Mouse (Mus musculus) kidney, postnatal 4 days (tissue): Measurements from ENCODE around the gene Tbc1d14.

ENCODE experiments used
- DNase-seq, 2 experiments: peaks; one replicate each; pipeline ENCODE4 v3.0.0; 2021; ENCODE audit warnings: mixed read lengths in 2 of 2

The Tbc1d14 gene

DNA sequence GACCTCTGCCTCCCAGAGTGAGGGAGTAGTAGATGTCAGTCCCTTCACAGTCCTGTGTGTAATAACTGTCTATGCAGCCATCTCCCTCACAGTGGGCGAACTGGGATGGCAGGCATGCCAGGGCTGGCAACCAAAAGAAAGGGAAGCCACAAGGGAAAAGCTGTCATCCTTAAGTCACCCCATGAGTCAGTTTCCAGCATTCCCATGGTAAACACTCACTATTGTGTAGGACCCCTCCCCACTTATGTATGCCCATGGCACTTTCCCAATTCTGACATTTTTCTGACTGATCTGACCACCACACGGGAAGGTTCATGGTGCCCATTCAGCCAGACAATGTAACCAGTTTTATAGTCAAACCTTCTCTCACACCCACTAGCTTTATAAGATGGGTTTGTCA is 132.4 kb downstream of the Tbc1d14 start:
- DNase-seq: no peak

GRCm38 (mm10) chr5:36458926-36459325 is 134.2 kb downstream of the Tbc1d14 start:
- peak; percentile 64 to 69 for DNase-seq

GRCm38 (mm10) chr5:36457706-36458105 is 135.4 kb downstream of the Tbc1d14 start:
- no peak for DNase-seq

DNA sequence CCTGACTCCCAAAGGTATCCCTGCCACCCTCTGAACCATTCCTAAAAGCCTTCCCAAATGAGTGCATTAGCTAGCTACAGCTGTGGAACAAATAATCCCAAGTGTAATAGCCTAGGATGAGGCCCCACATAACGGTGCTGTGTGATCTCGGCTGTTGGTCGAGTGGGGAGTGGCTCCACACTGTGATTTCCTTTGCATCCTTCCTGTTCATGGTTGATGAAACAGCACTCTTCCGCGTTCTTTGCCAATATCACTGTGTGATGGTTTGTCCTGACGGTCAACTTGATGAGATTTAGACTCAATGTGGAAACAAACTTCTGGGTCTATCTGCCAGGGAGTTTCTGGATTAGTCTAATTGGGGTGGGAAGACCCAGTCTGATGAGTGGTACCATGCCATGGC is 140.3 kb downstream of the Tbc1d14 start:
- DNase-seq: no peak

GRCm38 (mm10) chr5:36451872-36452389 is 141.1 kb downstream of the Tbc1d14 start:
- DNase-seq: no peak

- no peak for DNase-seq
Measured at GRCm38 (mm10) chr5:36451119-36451518, 142.0 kb downstream of the Tbc1d14 start.

DNA sequence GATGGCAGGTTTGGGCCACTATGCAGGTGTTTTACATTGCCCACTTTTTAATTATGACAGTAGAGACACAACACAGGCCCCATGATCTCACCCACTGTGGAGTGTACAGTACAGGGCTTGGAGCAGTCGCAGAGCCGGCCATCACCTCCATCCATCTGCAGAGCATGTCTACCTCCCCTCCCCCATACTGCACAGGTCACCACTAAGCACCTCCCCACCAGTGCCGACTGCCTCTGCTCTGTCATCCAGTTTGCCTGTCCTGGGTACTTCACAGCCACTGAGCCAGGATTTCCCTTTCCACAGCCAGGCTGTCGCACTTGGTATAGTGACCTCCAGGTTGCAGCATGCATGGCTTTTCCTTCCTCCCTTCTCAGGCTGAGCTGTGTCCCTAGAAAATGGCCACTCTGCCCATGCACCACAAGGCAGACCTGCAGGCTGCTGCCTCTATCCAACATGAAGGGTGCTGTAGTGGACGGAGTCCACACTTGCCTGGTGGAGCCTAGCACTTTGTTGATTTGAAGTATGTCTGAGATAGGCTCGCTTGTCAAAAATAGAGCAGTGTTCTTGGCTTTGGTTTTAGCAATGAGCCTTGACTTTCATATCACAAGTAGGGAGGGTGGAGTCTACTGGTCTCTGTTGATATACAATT is 143.2 kb downstream of the Tbc1d14 start:
- DNase-seq: no peak

- DNase-seq: no peak
Measured at GRCm38 (mm10) chr5:36447872-36448271, 145.2 kb downstream of the Tbc1d14 start.

- DNase-seq: no peak
Measured at GRCm38 (mm10) chr5:36446166-36446890, 146.7 kb downstream of the Tbc1d14 start.

GRCm38 (mm10) chr5:36445028-36445427 is 148.0 kb downstream of the Tbc1d14 start:
- DNase-seq: no peak

DNA sequence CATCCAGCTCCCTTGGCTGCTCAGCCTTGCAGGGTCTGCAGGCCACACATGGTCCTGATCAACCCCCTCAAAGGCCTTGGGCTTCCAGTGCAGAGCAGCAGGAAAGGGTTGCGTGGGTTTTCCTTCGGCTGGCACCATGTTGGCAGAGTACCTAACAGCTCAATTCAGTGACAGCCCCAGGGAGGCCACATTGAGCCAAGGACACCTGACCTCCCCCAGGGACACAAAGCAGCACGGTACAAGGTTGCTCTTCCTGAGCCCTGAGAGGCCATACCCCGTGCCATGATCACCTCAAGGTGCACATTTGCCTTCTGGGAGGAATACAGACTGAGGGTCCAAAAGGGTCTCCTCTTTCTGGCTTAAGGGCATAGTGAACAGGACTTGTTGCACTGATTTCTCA is 148.5 kb downstream of the Tbc1d14 start:
- DNase-seq: no peak

DNA sequence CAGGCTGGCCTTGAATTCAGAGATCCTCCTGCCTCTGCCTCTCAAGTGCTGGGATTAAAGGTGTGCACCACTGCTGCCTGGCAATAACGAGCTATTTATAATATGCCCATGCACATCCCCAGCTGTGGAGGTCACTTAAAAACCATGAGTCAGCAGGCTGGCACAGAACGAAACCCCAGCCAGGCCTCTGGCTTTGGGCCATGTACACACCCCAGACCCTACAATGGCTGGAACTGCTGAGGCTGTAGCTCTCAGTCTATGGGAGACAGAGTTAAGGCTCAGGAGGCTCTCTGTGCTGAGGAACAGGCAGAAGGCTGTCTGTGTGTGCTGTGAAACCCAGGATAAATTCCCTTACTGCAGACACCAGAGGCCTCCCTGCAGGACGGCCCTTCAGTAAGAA is 152.3 kb downstream of the Tbc1d14 start:
- no peak for DNase-seq
